Mouse (Mus musculus): Measurements from ENCODE around the gene Thrap3. TPM values are rescaled to one million over a fixed set of nuclear protein-coding genes. Genes with fewer than 3 reads are reported as not detected.

Gene Thrap3
- polyA plus RNA-seq, 1 experiment from 2014 or later: 98.1 TPM

DNA sequence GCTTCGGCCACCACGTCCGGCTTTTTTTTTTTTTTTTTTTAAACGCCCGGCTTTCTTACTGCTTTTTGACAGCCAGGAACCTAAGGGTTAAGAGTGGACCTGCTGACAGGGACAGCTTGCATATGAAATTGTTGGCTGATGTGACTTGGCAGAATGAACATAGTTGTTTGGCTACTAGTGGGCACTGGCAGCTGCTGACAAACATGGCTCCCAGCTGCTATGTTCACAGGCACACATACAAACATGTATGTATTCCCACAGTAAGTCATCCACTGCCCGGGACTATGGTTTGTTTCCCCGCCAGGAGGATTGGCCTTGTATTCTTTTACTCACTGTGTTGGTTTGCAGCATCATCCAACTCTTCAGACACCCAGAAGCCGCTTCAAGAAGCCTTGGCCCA, 85.4 kb downstream of the Thrap3 start:
- WGBS (ENCODE audit: insufficient replicate concordance): 81% methylated on average over 8 of the region's 8 CpGs
- H3K9me3 ChIP-seq (replicated peaks): no peaks in the 10 kb centered on the region

DNA sequence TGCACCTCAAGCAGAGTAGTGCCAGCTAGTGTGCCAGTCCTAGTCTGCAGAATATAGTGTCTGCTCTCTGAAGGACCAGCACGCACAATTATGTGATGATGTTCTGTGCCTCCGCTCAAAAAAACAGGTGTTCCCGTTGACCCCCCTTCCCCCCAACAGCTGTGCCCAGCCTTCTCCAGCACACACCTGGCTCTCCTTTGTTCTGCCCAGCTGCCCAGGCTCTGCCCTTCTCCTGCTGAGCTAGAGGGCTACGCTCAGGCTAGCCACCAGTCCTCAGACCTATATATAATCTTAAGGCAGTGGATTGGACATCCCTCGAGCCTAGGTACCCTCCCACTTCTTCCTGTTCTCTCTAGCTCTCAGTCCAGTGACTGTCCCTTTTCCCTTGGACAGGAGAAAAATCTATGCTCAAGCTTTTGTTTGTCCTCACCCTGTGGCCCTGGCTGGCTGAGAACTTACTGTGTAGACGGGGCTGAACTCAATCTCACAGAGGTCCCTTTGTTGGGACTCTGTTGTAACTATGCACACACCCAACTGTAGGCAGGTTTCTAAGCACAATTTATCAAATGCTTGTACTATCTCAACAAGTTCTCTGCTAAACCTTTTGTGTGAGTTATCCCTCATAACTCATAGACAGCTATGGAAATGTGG, 86.6 kb downstream of the Thrap3 start:
- no peak overlapping the region for H3K4me2 ChIP-seq
- H3K4me3 ChIP-seq (replicated peaks): no peak overlapping the region
- no peaks in the 10 kb centered on the region for H3K9me3 ChIP-seq (replicated peaks)
- H3K4me1 ChIP-seq (replicated peaks): peaks cover 39% of the 10 kb centered on the region
- DNase-seq: no peak
- ATAC-seq (ENCODE audit: low read depth): no peak
- peak overlapping the region; percentile 43; the same call in 1 of the 2 replicates for H3K27ac ChIP-seq
- H3K9ac ChIP-seq: no peak overlapping the region
- WGBS (ENCODE audit: insufficient replicate concordance): 57% methylated on average over 6 of the region's 6 CpGs
- no peaks in the 10 kb centered on the region for H3K27me3 ChIP-seq
- peaks cover 8% of the 10 kb centered on the region for H3K36me3 ChIP-seq

More for the DNA sequence above, 85.4 kb downstream of the Thrap3 start:
- no peak overlapping the region for H3K27ac ChIP-seq
- peaks cover 31% of the 10 kb centered on the region for H3K4me1 ChIP-seq (replicated peaks)
- no peak overlapping the region for H3K4me2 ChIP-seq
- H3K27me3 ChIP-seq: no peaks in the 10 kb centered on the region
- H3K9ac ChIP-seq: no peak overlapping the region
- H3K4me3 ChIP-seq (replicated peaks): no peak overlapping the region
- ATAC-seq (ENCODE audit: low read depth) (no peak), DNase-seq (no peak)
- peaks cover 15% of the 10 kb centered on the region for H3K36me3 ChIP-seq

- Histone ChIP-seq H3K9ac (no peak overlapping the region), H3K4me1 (replicated peaks) (peaks cover 45% of the 10 kb centered on the region), H3K4me2 (no peak overlapping the region), H3K9me3 (replicated peaks) (no peaks in the 10 kb centered on the region), H3K4me3 (replicated peaks) (no peak overlapping the region), H3K27ac (no peak overlapping the region), H3K27me3 (no peaks in the 10 kb centered on the region), H3K36me3 (peaks cover 7% of the 10 kb centered on the region; the same call in 1 of the 2 replicates)
- no peak for ATAC-seq (ENCODE audit: low read depth)
- 79% methylated on average over 9 of the region's 9 CpGs for WGBS (ENCODE audit: insufficient replicate concordance)
- no peak for DNase-seq
Observed at GRCm38 (mm10) chr4:126115411-126115810, 87.1 kb downstream of the Thrap3 start.

Other genes starting within 250 kb of the Thrap3 start
- gene Csf3r, start 178.2 kb downstream of the Thrap3 start, polyA plus RNA-seq (2015; fragmentation: Nextera tagmentation; extraction: Ambion mirVana): 2.0 and 2.4 TPM in 2 replicates
- gene Mrps15, start 155.8 kb downstream of the Thrap3 start, polyA plus RNA-seq (2015; fragmentation: Nextera tagmentation; extraction: Ambion mirVana): 112 and 127 TPM in 2 replicates
- gene Oscp1, start 144.2 kb downstream of the Thrap3 start, polyA plus RNA-seq (2015; fragmentation: Nextera tagmentation; extraction: Ambion mirVana): 1.4 and 1.5 TPM in 2 replicates
- 31.1 and 31.3 TPM in 2 replicates for gene Lsm10, start 106.1 kb downstream of the Thrap3 start, polyA plus RNA-seq (2015; fragmentation: Nextera tagmentation; extraction: Ambion mirVana)
- 13.9 and 15.9 TPM in 2 replicates for gene Stk40, start 98.8 kb downstream of the Thrap3 start, polyA plus RNA-seq (2015; fragmentation: Nextera tagmentation; extraction: Ambion mirVana)
- gene Eva1b, start 55.0 kb downstream of the Thrap3 start, polyA plus RNA-seq (2015; fragmentation: Nextera tagmentation; extraction: Ambion mirVana): 11.8 and 13.3 TPM in 2 replicates
- gene Sh3d21, start 39.3 kb downstream of the Thrap3 start, polyA plus RNA-seq (2015; fragmentation: Nextera tagmentation; extraction: Ambion mirVana): 0.82 and 1.3 TPM in 2 replicates
- 6.6 and 7.3 TPM in 2 replicates for gene Map7d1, start 53.6 kb upstream of the Thrap3 start, polyA plus RNA-seq (2015; fragmentation: Nextera tagmentation; extraction: Ambion mirVana)
- gene Trappc3, start 59.6 kb upstream of the Thrap3 start, polyA plus RNA-seq (2015; fragmentation: Nextera tagmentation; extraction: Ambion mirVana): 40.5 and 41.5 TPM in 2 replicates
- 0.99 and 1.2 TPM in 2 replicates for gene Col8a2, start 84.0 kb upstream of the Thrap3 start, polyA plus RNA-seq (2015; fragmentation: Nextera tagmentation; extraction: Ambion mirVana)
- gene Adprhl2, start 118.9 kb upstream of the Thrap3 start, polyA plus RNA-seq (2015; fragmentation: Nextera tagmentation; extraction: Ambion mirVana): 30.4 and 30.9 TPM in 2 replicates
- gene Tekt2, start 122.9 kb upstream of the Thrap3 start, polyA plus RNA-seq (2015; fragmentation: Nextera tagmentation; extraction: Ambion mirVana): 0.51 and 0.53 TPM in 2 replicates
- gene Ago3, start 226.8 kb upstream of the Thrap3 start, polyA plus RNA-seq (2015; fragmentation: Nextera tagmentation; extraction: Ambion mirVana): 5.0 and 5.1 TPM in 2 replicates

Data from liver, embryonic 13.5 days (tissue).